Mouse (Mus musculus): Measurements from ENCODE around the gene Plcxd2.

DNA sequence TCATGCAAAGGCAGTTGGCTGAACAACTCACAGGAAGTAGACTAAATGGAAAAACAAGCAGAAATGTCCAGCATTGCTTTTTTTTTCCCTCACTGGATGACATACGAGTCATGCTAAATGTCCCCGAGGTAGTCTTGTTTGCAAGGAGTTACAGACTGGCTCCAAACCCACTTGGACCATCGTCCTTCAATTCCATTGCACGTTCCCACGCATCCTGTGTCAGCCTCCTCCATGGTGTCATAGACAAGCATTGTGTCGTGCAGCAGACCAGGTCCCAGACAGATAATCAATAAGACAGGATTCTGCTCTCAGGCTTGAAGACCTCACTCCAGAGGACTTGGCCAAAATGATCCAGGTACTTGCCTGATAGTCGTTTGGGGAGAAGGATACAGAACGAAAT is 46.2 kb downstream of the Plcxd2 start:
- no peak for TF ChIP-seq CTCF (IDR thresholded peaks at IDR 0.05)
- TF ChIP-seq EP300 (IDR thresholded peaks at IDR 0.05; ENCODE audit: insufficient read depth, low read depth, low read length), result no peak

Measured in heart, adult 2 months (tissue).